Mouse (Mus musculus) embryonic fibroblast, embryonic 13.5 days (primary cell): ENCODE measurements around the gene Rpl10. TPM values are rescaled to one million over a fixed set of nuclear protein-coding genes. Genes with fewer than 3 reads are reported as not detected.

ENCODE experiments used
- H3K27ac ChIP-seq: 2 replicates; pipeline ENCODE4 v1.5.1; 2012; ENCODE audit warnings: low read length, control low read depth, inconsistent platforms; ENCODE audit not compliant: insufficient read depth
- H3K4me1 ChIP-seq: 2 replicates; pipeline ENCODE4 v1.6.1; 2011; ENCODE audit warnings: low read length; ENCODE audit not compliant: control insufficient read depth, insufficient read depth
- H3K4me3 ChIP-seq: 2 replicates; pipeline ENCODE4 v1.5.1; 2011; ENCODE audit warnings: mild to moderate bottlenecking, control low read depth, low read length; ENCODE audit not compliant: insufficient read depth
- CTCF ChIP-seq: IDR thresholded peaks from 2 replicates; pipeline ENCODE4 v1.5.1; 2011; ENCODE audit warnings: mild to moderate bottlenecking, control low read depth, low read length, moderate library complexity, borderline replicate concordance; ENCODE audit not compliant: insufficient read depth
- POLR2A ChIP-seq: IDR thresholded peaks from 2 replicates; pipeline ENCODE4 v1.6.1; 2011; ENCODE audit warnings: low read depth, mild to moderate bottlenecking, control low read depth, low read length, moderate library complexity
- polyA plus RNA-seq: library from polyadenylated mRNA; stranded (reverse); fragments of >200 nt; gene quantifications from 2 replicates; pipeline ENCODE4 v1.2.4, GENCODE M21; 2011; ENCODE audit warnings: low read depth; ENCODE audit not compliant: missing spikeins, insufficient read length

The Rpl10 gene
- polyA plus RNA-seq, 1 experiment, result 311 TPM

DNA sequence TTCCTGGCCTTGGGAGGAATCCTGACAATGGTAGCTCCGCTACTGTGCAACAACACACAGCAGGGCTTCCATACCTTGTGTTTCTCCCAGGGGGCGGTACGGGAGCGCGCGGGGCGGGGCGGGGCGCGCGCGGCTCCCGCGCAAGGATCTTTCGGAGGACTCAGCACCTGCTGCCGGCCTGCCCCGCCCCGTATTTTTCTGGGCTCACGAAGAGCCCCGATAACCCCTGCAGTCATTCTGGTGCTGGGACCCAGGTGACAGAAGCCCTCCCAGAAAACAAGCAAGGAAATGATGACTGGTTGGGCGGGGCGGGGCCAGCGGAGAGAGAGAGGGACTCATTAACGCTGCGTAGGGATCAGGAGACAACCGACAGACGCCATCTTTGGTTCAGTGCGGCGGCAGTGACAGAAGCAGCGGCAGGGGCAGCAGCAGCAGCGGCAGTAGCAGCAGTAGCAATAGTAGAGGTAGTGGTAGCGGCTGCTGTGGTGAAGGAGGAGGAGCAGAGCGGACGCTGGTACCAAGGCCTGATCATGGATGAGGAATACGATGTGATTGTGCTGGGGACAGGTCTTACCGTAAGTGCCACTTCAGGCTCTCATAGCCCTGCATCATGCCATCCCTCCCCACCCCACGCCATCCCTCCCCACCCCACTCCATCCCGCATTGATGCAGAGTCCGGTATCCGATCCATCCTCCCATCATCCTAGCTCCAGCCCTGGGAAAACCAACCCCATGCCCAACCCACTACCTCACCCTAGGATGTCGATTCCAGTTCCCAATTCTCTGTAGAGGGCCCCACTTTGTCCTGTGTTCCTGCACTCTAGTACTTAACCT lies 34.5 kb downstream of the Rpl10 start, which contains the start of gene Gdi1:
Gdi1 (plus strand) TSS at position 132 of the 834 bp plus-strand sequence.
- H3K4me3 ChIP-seq, result peak within 1 kb of the TSS; percentile 61
- peak within 1 kb of the TSS; percentile 44 for H3K27ac ChIP-seq
- H3K4me1 ChIP-seq, result no peaks in the 10 kb centered on the region
- TF ChIP-seq CTCF (no peak), POLR2A (peak; percentile 96)

DNA sequence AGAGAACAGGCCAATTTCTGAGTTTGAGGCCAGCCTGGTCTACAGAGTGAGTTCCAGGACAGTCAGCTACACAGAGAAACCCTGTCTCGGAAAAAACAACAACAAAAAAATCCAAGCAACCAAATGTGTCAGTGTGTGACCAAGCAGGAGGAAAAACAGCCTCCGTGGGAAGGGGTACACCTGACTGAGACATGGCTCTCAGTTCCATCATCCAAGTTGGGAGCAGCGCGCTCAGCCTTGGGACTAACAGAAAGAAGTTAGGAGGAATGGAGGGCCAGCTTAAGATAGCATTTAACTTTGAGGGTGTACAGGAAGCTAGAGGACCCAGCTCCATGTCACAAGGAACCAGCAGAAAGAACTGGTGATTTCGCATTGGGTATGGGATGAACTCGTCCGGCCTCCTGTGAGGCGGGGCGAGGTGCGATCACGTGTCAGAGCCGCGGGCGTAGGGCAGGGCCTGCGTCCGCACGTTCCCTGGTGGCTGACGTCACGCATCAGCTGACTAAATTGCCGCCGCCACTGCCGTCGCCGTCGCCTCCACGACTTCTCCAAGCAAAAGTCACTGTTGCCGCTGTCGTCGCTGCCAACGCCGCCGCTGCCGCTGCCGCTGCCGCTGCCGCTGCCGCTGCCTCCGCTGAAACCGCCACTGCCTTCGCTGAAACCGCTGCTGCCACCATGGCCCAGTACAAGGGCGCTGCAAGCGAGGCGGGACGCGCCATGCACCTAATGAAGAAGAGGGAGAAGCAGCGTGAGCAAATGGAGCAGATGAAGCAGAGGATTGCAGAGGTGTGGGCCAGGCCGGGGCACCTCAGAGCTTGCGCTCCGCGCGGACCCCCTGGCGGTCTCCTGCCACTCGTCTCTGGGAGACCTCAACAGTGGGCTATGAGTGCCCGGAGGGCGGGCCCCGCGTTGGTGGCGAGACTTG lies 42.2 kb downstream of the Rpl10 start, which contains the start of gene Fam50a:
Fam50a (plus strand) TSS at position 494 of the 925 bp plus-strand sequence.
- peak within 1 kb of the TSS; percentile 69 for H3K4me3 ChIP-seq
- peak within 1 kb of the TSS; percentile 63; the same call in 1 of the 2 replicates for H3K27ac ChIP-seq
- no peaks in the 10 kb centered on the region; the same call in 1 of the 2 replicates for H3K4me1 ChIP-seq
- TF ChIP-seq CTCF, result no peak
- no peak; the same call in 1 of the 2 replicates for TF ChIP-seq POLR2A

Other genes starting within 250 kb of the Rpl10 start
- 61.2 and 68.2 TPM in 2 replicates for gene Irak1, start 246.9 kb upstream of the Rpl10 start, polyA plus RNA-seq
- gene Opn1mw, start 143.3 kb upstream of the Rpl10 start, polyA plus RNA-seq, result not detected in 2 replicates
- gene Mecp2, start 135.4 kb upstream of the Rpl10 start, polyA plus RNA-seq, result 19.0 and 21.0 TPM in 2 replicates
- not detected in 2 replicates for gene Tex28, start 103.0 kb upstream of the Rpl10 start, polyA plus RNA-seq
- not detected in 2 replicates for gene Tktl1, start 93.6 kb upstream of the Rpl10 start, polyA plus RNA-seq
- gene Flna, start 21.0 kb upstream of the Rpl10 start, polyA plus RNA-seq, result 1,955 and 2,266 TPM in 2 replicates
- 195 and 206 TPM in 2 replicates for gene Emd, start 16.1 kb upstream of the Rpl10 start, polyA plus RNA-seq
- gene Taz, start 11.1 kb downstream of the Rpl10 start, polyA plus RNA-seq, result 43.2 and 52.9 TPM in 2 replicates
- 8.0 and 12.1 TPM in 2 replicates for gene Dnase1l1, start 11.5 kb downstream of the Rpl10 start, polyA plus RNA-seq
- 290 and 334 TPM in 2 replicates for gene Atp6ap1, start 26.3 kb downstream of the Rpl10 start, polyA plus RNA-seq
- 184 and 194 TPM in 2 replicates for gene Gdi1, start 34.2 kb downstream of the Rpl10 start, polyA plus RNA-seq
- 53.9 and 54.0 TPM in 2 replicates for gene Fam50a, start 42.2 kb downstream of the Rpl10 start, polyA plus RNA-seq
- gene Plxna3, start 58.3 kb downstream of the Rpl10 start, polyA plus RNA-seq, result 39.7 and 53.1 TPM in 2 replicates
- 56.1 and 62.9 TPM in 2 replicates for gene Lage3, start 82.8 kb downstream of the Rpl10 start, polyA plus RNA-seq
- 47.0 and 62.6 TPM in 2 replicates for gene Ubl4a, start 102.4 kb downstream of the Rpl10 start, polyA plus RNA-seq
- gene Slc10a3, start 102.5 kb downstream of the Rpl10 start, polyA plus RNA-seq, result 20.6 and 22.4 TPM in 2 replicates
- 23.5 and 30.6 TPM in 2 replicates for gene Fam3a, start 122.5 kb downstream of the Rpl10 start, polyA plus RNA-seq
- gene Ikbkg, start 122.5 kb downstream of the Rpl10 start, polyA plus RNA-seq, result 36.8 and 57.9 TPM in 2 replicates
- gene G6pdx, start 158.4 kb downstream of the Rpl10 start, polyA plus RNA-seq, result 58.1 and 65.0 TPM in 2 replicates
- gene Gm6880, start 210.6 kb downstream of the Rpl10 start, polyA plus RNA-seq, result not detected in 2 replicates